Mouse (Mus musculus) neutrophil, adult 5-6 weeks (primary cell): ENCODE measurements around the gene Ano8. TPM values are rescaled to one million over a fixed set of nuclear protein-coding genes. Genes with fewer than 3 reads are reported as not detected.

Source experiments
- ATAC-seq: fragments of 151-379, 151-347 bp; 2 replicates; pipeline ENCODE4 v1.8.0; 2017; ENCODE audit warnings: mild to moderate bottlenecking, moderate TSS enrichment; ENCODE audit not compliant: insufficient number of reproducible peaks, poor library complexity, low FRiP score, severe bottlenecking; ENCODE audit errors: extremely low read depth
- total RNA-seq: library from RNA; stranded (forward); fragments of 200-1000 nt; gene quantifications from 2 replicates; pipeline ENCODE4 v1.2.3, GENCODE M21; 2017

The Ano8 gene
- total RNA-seq, 1 experiment from 2014 or later = 8.5 TPM

DNA sequence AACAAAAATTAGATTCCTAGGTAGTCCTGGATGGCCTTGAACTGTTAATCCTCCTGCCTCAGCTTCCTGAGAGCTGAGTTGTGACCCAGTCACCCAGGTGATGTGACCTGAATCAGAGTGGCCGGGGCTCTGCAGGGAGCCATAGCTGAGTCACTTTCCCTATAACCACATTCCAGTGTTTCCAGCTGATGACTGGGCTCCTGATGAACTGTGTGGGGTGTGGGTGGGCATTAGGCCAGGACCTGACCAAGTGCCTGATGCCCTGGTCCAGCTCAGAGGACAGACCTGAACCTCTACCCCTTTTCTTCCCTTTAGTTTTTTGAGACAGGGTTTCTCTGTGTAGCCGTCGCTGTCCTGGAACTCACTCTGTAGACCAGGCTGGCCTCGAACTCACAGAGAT, 19.6 kb upstream of the Ano8 start:
- ATAC-seq = no peak

DNA sequence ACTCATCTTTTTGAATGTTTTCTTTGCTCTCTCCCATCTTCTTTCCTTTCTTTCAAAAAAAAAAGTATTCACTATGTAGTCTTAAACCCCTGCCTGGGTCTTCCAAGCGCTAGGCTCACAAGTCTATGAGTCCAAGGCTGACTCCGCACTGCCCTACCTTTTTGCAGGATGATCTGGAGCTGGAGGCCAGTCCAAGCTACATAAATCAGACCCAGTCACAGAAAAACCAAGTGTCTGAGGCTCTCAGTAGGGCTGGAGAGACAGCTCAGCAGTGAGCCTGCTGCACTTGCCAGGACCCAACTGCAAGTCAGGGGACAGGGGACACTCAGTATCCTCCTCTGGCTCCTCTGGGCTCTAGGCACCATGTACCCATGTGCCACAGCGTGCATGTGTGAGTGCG, 18.6 kb upstream of the Ano8 start:
- no peak for ATAC-seq

DNA sequence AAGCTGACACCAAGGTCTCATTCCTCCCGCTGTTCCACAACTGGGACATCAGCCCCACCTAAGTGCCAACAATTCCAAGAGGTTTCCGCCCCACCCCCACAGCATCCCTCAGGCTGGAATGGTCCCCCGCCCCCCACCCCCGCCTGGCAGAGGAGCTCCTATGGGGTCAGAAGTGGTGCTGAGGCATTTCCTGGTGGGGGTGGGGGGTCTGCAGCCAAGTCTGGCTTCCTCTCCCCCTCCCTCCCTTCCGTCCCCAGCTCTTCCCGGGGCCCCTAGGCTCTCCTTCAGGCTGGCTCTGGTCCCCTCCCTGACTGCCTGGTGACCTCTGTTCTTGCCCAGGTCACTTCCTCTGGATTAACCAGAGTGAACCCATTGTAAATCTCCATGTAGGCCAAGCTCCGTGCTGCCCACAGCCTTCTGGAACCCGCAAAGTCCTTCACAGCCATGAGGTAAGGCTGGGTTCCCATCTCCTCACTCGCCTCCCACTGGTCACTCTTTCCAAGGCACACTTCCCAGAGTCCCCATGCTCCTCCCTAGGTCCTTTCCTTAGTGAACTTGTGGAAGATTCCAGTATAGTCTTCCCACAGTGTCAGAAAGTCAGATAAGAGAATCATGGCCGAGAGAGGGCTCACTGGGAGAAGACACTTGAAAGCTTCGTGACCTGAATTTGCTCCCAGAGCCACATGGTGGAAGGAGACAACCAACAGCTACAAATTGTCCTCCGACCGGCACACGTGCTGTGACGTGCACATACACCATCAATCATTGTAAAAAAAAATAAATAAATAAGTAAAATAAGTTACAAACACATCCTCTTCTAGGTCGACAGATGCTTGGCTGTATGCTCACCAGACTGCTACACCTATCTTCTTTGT, 13.3 kb upstream of the Ano8 start:
- ATAC-seq = no peak

DNA sequence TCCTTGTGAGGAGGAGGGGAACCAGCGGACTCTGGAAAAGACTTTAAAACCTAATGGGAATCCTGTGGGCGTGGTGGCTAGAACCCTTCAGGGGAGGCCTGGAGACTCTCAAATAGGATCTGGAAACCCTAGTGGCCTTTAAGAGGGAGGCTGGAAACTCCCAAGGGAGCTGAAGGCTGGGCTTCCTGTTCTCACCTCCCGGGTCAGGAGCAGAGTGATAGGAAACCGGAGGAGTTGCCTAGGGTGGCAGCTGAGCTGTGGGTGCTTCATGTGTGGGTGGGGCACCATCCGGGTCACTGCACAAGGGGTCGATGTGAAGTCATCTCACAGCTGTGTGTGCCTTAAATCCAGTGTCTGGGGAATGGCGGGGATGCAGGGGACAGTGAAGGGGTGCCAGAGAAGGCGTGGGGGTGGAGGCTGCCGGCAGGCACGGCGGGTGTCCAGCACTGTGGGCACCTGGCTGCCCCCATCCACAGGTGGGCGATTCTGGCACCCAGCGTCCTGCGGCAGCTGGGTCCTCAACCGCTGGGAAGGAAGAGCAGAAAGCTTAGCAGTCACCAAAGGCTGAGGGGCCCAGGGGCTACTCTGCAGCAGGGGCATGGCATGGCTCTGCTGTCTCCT, 12.2 kb upstream of the Ano8 start:
- no peak for ATAC-seq

DNA sequence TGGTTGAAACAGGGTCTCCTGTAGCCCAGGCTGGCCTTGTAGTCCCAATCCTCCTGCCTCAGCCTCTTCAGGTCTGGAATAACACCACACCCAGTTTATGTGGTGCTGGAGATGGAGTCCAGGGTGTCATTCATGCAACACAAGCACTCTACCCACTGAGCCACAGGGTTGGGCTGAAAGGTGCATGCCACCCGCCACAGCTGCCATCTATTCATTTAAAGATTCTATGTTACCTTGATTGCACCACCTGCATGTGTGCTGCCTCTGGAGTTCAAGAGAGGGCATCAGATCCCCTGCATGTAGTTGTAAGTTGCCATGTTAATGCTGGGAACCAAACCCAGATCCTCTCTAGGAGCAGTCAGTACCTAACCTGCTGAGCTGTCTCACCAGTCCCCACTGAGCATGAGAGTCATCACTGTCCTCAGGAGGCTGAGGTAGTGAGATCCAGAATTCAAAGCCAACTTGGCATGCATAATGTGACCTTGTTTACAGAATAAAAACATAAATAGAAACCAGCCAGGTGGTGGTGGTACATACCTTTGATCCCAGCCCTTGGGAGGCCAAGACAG, 11.4 kb upstream of the Ano8 start:
- no peak for ATAC-seq

DNA sequence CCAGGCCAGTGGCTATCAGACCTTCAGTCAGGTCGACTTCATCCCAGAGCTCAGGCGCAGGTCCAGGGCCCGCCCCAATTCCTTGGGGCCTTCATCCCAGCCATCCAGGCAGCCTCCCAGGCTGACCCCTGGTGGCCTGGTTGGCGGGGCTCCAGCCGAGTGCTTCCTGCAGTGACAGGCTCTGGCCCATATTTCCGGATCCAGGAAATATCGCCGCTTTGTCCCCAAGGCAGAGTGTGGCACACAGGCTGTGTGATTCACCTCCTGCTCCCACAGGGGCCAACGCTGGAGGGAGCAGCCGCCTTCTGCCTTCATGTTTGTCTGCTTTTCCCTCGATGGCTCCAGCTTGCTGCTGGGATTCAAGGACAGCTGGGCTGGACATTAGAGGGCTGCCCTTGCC, 10.7 kb upstream of the Ano8 start:
- no peak for ATAC-seq

DNA sequence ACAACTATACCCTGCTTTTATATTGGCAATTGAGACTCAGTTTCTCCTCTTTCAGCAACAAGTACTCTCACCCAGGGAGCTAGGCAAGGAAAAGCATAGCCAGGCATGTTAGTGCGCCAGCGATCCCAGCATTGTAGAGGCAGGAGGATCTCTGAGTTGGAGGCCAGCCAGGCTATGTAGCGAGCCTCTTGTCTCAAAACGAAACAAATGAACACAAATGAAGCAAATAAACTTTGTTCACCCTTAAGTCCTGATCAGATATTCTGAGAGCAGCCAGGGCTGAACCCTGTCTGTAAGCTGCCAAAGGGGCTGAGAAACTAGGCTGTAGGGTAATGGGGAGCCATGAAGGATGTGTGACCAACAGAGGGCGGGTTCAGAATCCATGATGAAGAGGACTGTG, 10.0 kb upstream of the Ano8 start:
- ATAC-seq = no peak

DNA sequence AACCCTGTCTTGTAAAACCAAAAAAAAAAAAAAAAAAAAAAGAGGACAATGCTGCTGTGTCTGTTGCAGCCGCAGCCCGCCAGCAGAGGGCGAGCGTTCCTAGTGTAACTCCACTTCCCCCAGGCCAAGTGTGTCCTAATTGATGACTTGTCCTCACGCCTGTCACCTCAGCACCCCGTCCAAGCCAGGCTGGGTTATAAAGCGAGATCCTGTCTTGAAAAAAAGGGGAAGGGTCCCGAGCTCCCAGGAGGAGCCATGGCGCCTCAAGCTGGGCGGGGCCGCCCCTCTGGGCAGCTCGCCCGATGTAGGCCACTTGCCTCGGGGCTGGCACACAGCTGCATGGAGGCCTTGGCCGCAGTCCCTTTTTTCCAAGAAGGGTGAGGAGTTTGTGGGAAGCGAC, 9.3 kb upstream of the Ano8 start:
- peak; percentile 79 for ATAC-seq

DNA sequence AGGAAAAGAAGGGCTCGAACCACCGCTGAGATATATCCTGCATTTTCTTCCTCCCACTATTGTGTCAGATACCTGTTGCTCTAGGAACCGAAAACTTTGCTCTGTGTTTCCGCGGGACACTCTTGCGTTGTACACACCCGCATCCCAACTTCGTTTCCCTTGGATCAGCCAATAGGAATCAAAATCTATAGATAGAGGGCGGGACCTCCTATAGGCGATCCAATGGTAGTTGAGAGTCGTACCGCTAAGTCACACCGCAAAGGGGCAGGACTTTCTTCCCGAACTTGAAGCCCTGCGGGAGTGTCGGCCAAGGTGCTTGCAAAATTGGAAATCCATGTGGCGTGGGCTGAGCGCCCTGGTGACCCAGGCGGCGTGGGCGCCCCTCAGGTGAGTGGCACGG, 2.7 kb upstream of the Ano8 start:
- peak; percentile 84 for ATAC-seq

DNA sequence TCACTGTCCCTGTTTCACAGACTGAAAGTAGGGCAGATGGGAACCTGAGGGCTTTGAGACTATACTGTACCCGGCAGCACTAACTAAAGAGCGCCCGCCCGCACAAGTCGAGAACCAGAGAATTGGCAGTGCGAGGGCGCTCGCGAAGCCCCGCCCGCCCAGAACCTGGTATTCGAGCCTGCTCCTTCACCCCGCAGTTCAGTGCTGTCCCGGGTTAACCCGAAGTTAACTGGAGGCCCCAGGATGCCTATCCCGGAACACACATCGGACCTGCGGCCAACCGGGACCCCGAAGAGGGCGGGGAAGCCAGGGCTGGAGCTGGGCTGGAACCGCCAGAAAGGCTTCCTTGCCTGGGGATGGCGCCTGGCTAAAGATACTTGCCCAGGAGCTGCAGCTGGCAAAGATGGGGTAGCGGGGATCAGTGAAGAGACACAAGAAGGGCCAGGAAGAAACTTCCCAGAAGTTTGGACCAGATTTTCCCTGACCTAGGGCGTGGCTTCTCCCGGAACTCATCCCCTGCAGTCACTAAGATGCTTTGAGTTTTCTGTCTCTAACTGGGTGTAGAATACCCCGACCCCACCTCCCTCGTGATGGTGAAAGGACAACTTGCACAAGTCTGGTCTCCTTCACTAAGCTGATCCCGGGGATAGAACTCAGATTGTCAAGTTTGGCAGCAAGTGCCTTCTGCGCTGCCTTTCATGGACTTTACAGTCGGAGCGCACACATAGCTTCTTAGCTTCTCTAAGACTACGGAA, 2.1 kb upstream of the Ano8 start, which contains the start of gene Gtpbp3:
Gene Gtpbp3, plus strand, starts transcription at position 413 of the 755 bp plus-strand sequence.
- ATAC-seq = peak; percentile 17; the same call in 1 of the 2 replicates

DNA sequence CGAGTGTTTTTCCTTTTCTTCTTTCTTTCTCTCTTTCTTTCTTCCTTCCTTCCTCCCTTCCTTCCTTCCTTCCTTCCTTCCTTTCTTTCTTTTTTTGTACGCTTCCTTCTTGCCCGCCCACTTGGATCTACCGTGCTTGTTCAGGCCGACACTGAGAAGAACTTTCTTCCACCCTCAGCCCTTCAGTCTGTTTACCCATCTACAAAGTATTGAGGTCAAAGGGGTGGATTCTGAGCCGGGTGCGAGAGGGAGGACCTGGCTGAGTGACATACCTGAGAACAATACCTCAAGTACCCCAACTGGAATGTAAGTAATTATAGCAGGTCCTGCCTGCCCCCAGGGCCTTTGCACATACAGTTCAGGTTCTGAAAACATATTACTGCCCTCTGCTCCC, 370 bp upstream of the Ano8 start:
- ATAC-seq = no peak

DNA sequence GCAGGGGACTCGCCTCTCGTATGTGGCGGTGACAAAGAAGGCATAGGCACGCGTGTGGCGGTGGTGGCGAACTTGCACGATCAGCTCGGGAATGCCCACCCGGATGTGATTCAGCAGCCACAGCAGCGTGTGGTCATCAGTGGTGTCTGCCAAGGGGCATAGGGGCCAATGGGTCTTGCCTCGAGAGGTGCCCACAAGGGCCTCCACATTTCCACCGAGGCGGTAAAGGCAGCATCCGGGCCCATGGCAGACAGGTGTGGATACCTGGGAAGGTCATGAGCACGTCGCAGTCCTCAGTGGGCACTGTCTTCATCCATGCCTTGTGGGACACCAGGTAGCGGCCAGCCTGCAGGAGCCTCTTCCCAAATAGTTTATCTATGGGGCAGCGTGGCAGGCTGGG, 1.0 kb downstream of the Ano8 start:
- no peak for ATAC-seq

DNA sequence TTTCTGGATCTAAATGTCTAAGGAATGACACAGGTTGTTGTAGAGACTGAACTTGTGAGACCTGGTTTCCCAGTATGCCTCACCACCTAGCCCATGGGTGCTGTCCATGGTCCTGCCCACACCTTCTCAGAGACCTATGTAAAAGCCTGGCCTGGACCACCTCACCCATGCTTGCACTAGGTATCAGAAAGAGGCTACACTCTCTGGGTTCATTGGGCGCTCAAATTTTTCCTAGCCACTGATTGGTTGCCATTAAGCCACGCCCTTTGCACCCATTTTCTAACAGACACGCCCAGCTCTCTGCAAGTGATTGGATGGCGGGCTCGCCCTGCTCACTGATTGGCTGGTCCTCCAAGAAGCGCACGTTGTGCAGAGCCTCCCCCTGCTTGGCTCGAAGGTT, 1.8 kb downstream of the Ano8 start:
- ATAC-seq = no peak

DNA sequence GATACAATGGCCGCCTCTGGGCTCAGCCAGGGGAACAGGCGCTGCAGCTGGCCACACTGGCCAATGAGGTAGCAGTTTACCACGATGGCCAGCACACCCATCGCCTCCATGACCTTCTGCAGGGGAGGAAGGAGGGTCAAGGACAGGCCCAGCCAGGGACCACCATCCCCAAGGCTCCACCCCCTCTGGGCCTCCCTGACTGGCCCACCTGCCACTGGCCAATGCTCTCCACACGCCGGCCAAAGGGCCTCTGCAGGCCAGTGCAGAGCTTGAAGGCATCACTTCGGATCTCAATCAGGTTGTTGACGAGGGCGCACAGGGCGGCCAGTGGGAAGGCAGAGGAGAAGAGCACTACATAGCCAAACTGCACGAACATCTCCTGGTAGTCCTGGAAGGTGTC, 6.8 kb downstream of the Ano8 start:
- no peak for ATAC-seq

DNA sequence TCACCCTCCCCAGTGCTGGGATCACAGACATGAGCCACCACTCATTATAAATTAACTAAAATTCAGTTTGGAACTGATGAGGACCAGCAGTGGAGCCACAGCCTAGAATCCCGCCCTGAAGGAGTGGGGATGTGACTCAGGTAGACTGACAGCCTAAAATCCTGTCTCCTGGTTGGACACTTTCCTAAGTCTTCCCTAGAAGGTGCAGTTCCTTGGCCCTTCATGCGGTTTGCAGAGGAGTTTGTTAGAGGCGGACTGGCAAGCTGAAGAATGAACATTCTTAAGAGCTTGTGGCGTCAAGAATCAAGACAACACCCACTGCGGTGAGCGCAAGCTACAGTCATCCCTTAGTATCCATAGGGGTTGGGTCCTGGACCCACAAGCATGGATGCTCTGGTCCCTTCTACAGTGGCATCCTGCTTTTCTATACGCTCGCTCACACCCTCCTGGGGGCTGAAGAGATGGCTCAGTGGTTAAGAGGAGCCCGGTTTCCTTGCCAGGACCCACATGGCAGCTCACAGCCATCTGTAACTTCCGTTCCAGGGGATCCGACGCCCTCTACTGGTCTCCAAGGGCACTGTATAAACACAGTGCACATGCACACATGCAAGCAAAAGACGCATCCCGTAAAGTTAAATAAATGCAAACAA, 8.4 kb downstream of the Ano8 start:
- no peak for ATAC-seq

DNA sequence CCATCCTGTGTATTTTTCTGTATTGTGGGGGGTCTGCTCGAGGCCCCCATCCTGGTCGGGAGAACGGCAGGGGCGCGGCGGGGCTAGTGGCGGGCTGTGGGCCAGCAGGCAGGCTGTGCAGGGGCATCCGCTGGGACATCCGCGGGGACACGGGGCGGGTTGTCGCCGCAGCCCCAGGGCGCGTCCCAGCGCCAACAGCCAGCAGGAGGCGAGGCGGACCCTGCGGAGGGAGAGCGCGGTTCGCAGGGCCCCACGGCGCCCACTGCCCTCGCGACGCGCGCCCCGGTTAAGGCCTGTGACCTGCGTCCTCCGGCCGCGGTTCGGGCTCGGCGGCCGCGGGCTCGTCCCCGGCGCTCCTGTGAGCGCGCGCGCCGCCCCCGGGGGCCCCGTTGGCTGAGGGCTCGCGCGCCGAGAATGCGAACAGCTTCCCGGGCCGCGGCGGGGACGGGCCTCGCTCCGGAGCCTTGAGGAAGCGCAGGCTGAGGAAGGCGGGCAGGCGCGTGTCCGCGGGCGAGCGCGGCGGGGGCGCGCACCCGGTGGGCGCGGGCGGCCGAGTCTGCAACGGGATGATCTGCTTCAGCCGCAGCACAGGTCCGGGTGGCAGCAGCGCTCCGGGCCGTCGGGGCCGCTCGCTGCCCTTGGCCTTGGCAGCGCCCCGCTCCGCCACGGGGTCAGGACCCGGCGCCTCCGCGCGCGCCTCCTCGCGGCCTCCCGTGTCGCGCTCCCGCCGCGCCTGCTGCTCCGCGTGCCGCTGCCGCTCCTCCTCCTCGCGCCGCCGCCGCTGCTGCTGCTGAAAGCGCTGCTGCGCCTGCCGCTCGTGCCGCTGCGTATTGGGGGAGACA, 9.4 kb downstream of the Ano8 start:
- no peak for ATAC-seq

DNA sequence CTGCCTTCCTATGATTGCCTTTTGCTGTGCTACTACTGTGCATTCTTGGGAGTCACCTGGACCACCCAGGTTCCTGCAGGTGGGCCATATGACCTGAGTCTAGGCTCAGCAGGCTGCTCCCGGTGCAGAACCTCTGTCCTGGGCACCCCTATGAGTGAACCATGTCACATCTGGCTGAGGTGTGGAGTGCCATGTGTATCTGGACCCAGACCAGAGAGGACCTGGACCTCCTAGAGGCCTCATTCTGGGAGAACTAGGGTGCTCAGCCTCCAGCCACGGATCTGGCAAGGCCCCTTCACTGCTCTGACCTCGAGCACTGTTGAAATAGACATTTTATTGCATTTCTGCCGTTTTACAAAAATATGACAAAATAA, 10.1 kb downstream of the Ano8 start:
- ATAC-seq = no peak
